Mouse (Mus musculus) kidney, adult 9 months (tissue): ENCODE results near the gene Rgs6.

ENCODE experiments used
- DNase-seq: peaks from one replicate; pipeline ENCODE4 v3.0.0; 2022

Rgs6 gene

GRCm38 (mm10) chr12:82588017-82588416 is at the start of gene Rgs6:
Gene Rgs6, plus strand, starts transcription at chr12:82588292.
- peak; percentile 36 for DNase-seq

GRCm38 (mm10) chr12:82547127-82547526 is 41.0 kb upstream of the Rgs6 start:
- DNase-seq = no peak

GRCm38 (mm10) chr12:82549228-82549627 is 38.9 kb upstream of the Rgs6 start:
- no peak for DNase-seq

- DNase-seq = no peak
Observed at GRCm38 (mm10) chr12:82550076-82550475, 38.0 kb upstream of the Rgs6 start.

- no peak for DNase-seq
Observed at GRCm38 (mm10) chr12:82552376-82552775, 35.7 kb upstream of the Rgs6 start.

GRCm38 (mm10) chr12:82562916-82563315 is 25.2 kb upstream of the Rgs6 start:
- DNase-seq = no peak

GRCm38 (mm10) chr12:82568370-82568769 is 19.7 kb upstream of the Rgs6 start:
- no peak for DNase-seq

- no peak for DNase-seq
Observed at GRCm38 (mm10) chr12:82572706-82573105, 15.4 kb upstream of the Rgs6 start.

- DNase-seq = no peak
Observed at GRCm38 (mm10) chr12:82586592-82586991, 1.5 kb upstream of the Rgs6 start.

- peak; percentile 60 for DNase-seq
Observed at GRCm38 (mm10) chr12:82587348-82587895, 670 bp upstream of the Rgs6 start.

GRCm38 (mm10) chr12:82588846-82589630 is 946 bp downstream of the Rgs6 start:
- no peak for DNase-seq

- DNase-seq = no peak
Observed at GRCm38 (mm10) chr12:82599011-82599410, 10.9 kb downstream of the Rgs6 start.

- no peak for DNase-seq
Observed at GRCm38 (mm10) chr12:82600406-82600805, 12.3 kb downstream of the Rgs6 start.

- no peak for DNase-seq
Observed at GRCm38 (mm10) chr12:82602823-82603222, 14.7 kb downstream of the Rgs6 start.

GRCm38 (mm10) chr12:82603308-82603707 is 15.2 kb downstream of the Rgs6 start:
- peak; percentile 19 for DNase-seq

GRCm38 (mm10) chr12:82603979-82604378 is 15.9 kb downstream of the Rgs6 start:
- no peak for DNase-seq

GRCm38 (mm10) chr12:82612769-82613660 is 24.9 kb downstream of the Rgs6 start:
- no peak for DNase-seq

- DNase-seq = no peak
Observed at GRCm38 (mm10) chr12:82616486-82616812, 28.4 kb downstream of the Rgs6 start.

GRCm38 (mm10) chr12:82616813-82617681 is 29.0 kb downstream of the Rgs6 start:
- peak; percentile 34 for DNase-seq

- no peak for DNase-seq
Observed at GRCm38 (mm10) chr12:82617682-82618370, 29.7 kb downstream of the Rgs6 start.

GRCm38 (mm10) chr12:82640441-82640840 is 52.3 kb downstream of the Rgs6 start:
- DNase-seq = no peak

GRCm38 (mm10) chr12:82647876-82648275 is 59.8 kb downstream of the Rgs6 start:
- no peak for DNase-seq
